In the genomic region with DNA sequence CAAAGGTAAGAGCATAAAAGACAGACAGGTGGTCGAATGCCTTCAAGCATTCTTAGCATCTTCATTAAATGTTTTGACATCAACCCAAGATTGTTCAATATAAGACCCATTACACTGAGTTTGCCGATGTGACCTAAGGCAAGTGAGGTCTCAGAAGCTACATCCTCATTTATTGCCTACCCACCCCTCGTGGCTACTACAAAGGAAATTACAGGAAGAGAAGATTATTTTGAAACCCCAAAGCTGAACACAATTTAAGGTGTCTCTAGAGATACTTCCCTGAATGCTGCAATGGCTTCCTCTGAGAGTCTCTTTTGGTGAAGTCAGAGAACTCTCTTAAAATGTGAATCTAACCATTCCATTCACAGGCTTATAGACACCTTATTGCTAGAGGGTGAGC, we compare ENCODE assay signal across 26 mouse cellular contexts. TPM values are rescaled to one million over a fixed set of nuclear protein-coding genes. Genes with fewer than 3 reads are reported as not detected.
DNase-seq lines count a peak whose midpoint lies in the region; ATAC-seq and TF ChIP-seq lines count a peak whose summit lies in the region.
"Had no signal": no experiment of that assay in that cellular context is flagged by ENCODE, and none has a peak within 500 bp of the region (broad histone marks: within the 10 kb centered on the region; RNA-seq: fewer than 3 reads in every experiment).

No protein-coding gene starts in this region.

- peak; percentile 94 for ATAC-seq in granulocyte monocyte progenitor cell, adult 5-6 weeks (replicated peaks; ENCODE audit: poor library complexity, severe bottlenecking)
- peak; percentile 91 for ATAC-seq in megakaryocyte, adult 5-6 weeks (ENCODE audit: poor library complexity, severe bottlenecking)
- ATAC-seq in monocyte, adult 5-6 weeks (replicated peaks; ENCODE audit: insufficient number of reproducible peaks, low FRiP score, low TSS enrichment, poor library complexity, severe bottlenecking): peak; percentile 65; the same call in 1 of the 2 replicates
- no peak for ATAC-seq in intestine, embryonic 16.5 days
- ATAC-seq: forebrain, embryonic 14.5 days; forebrain, embryonic 16.5 days had no signal

- peak overlapping the region; percentile 84; the same call in 1 of the 2 replicates for H3K27ac ChIP-seq in layer of hippocampus, adult 2 months
- H3K27ac ChIP-seq in intestine, embryonic 16.5 days (ENCODE audit: low read length): no peak overlapping the region
- H3K27ac ChIP-seq: embryonic facial prominence, embryonic 13.5 days; embryonic facial prominence, embryonic 15.5 days; forebrain, embryonic 10.5 days; forebrain, embryonic 12.5 days had no signal

- no peaks in the 10 kb centered on the region for H3K36me3 ChIP-seq in intestine, embryonic 16.5 days (ENCODE audit: control insufficient read depth, insufficient read depth, low read length)
- H3K36me3 ChIP-seq: embryonic facial prominence, embryonic 13.5 days; embryonic facial prominence, embryonic 15.5 days; forebrain, embryonic 10.5 days; forebrain, embryonic 12.5 days had no signal

- no peaks in the 10 kb centered on the region for H3K27me3 ChIP-seq in intestine, embryonic 16.5 days (replicated peaks; ENCODE audit: control insufficient read depth, insufficient read depth, low read length)
- H3K27me3 ChIP-seq: embryonic facial prominence, embryonic 13.5 days; embryonic facial prominence, embryonic 15.5 days; forebrain, embryonic 12.5 days had no signal

- 80% methylated on average over 3 of the region's 3 CpGs for WGBS in intestine, embryonic 16.5 days

- DNase-seq in layer of hippocampus, adult 2 months (ENCODE audit: low spot score in 2 of 2): no peak
- no peak for DNase-seq in layer of hippocampus, adult 8-10 months (ENCODE audit: low spot score in 2 of 2)
- DNase-seq in right cerebral cortex, adult 2 months (ENCODE audit: low spot score in 2 of 2): no peak
- DNase-seq in left cerebral cortex, adult 9 months (ENCODE audit: low spot score in 2 of 2): no peak
- DNase-seq: adrenal gland, adult 2 months; adrenal gland, postnatal 10 days; adrenal gland, postnatal 25 days; cerebellum, adult 11 months; cerebellum, adult 18-20 months; cerebellum, adult 8-10 months; cerebellum, adult 9-11 months; cerebellum, postnatal 14 days; cerebellum, postnatal 36 days; embryo, embryonic 11 days had no signal

- no peaks in the 10 kb centered on the region for H3K9me3 ChIP-seq in intestine, embryonic 16.5 days (ENCODE audit: control insufficient read depth, low read length)
- H3K9me3 ChIP-seq: embryonic facial prominence, embryonic 13.5 days; embryonic facial prominence, embryonic 15.5 days; forebrain, embryonic 10.5 days; forebrain, embryonic 12.5 days had no signal

- H3K4me3 ChIP-seq in layer of hippocampus, adult 2 months: no peak overlapping the region
- H3K4me3 ChIP-seq in intestine, embryonic 16.5 days (ENCODE audit: low read length): no peak overlapping the region
- H3K4me3 ChIP-seq: embryonic facial prominence, embryonic 13.5 days; embryonic facial prominence, embryonic 15.5 days; erythroblast, embryonic 14.5 days; forebrain, embryonic 10.5 days; forebrain, embryonic 12.5 days had no signal

- no peak overlapping the region for H3K4me2 ChIP-seq in intestine, embryonic 16.5 days (ENCODE audit: low read depth, low read length)
- H3K4me2 ChIP-seq: embryonic facial prominence, embryonic 13.5 days; embryonic facial prominence, embryonic 15.5 days; forebrain, embryonic 12.5 days had no signal

- peaks cover 4% of the 10 kb centered on the region; the same call in 1 of the 2 replicates for H3K4me1 ChIP-seq in intestine, embryonic 16.5 days (ENCODE audit: control insufficient read depth, insufficient read depth, low read length)
- H3K4me1 ChIP-seq: embryonic facial prominence, embryonic 13.5 days; embryonic facial prominence, embryonic 15.5 days; forebrain, embryonic 10.5 days; forebrain, embryonic 12.5 days had no signal

- H3K9ac ChIP-seq in intestine, embryonic 16.5 days (ENCODE audit: low read depth, low read length): no peak overlapping the region
- H3K9ac ChIP-seq: embryonic facial prominence, embryonic 13.5 days; embryonic facial prominence, embryonic 15.5 days; forebrain, embryonic 12.5 days had no signal

- TF ChIP-seq CTCF in layer of hippocampus, adult 2 months (conservative IDR thresholded peaks at IDR 0.05): no peak

RNA-seq across cellular contexts. Expression of a gene that starts 16.5 kb away (rescaled TPM):
- total RNA-seq in layer of hippocampus, adult 2 months (2021): 100 to 1,000 TPM in 1 of 2 experiments, 10 to 100 TPM in 1; 83.6 to 100 TPM
- 10 to 100 TPM; 58.4 to 79.2 (median 75.5) TPM for total RNA-seq in layer of hippocampus, adult 8-10 months (2022)
- 8.3 and 18.3 TPM in 2 replicates for total RNA-seq in granulocyte monocyte progenitor cell, adult 5-6 weeks (2014; fragmentation: Nextera tagmentation)
- total RNA-seq in granulocyte monocyte progenitor cell, adult 5-6 weeks (2017): 4.5 and 6.4 TPM in 2 replicates
- total RNA-seq in megakaryocyte, adult 5-6 weeks (2015): 43.0 and 54.7 TPM in 2 replicates
- total RNA-seq in megakaryocyte, adult 5-6 weeks (2017): 53.3 and 56.1 TPM in 2 replicates
- 2.1 to 9.1 TPM (median 3.5 TPM) in 3 replicates for total RNA-seq in monocyte, adult 5-6 weeks (2017)
- polyA plus RNA-seq in intestine, embryonic 16.5 days (2015; fragmentation: Nextera tagmentation; extraction: Ambion mirVana): 11.6 and 17.4 TPM in 2 replicates
- total RNA-seq: MEL had no signal
- polyA plus RNA-seq: erythroblast, embryonic 14.5 days had no signal
